Mouse (Mus musculus) intestine, postnatal 0 days (tissue): ENCODE results near the gene Ghrh. TPM values are rescaled to one million over a fixed set of nuclear protein-coding genes. Genes with fewer than 3 reads are reported as not detected.
A peak's percentile ranks its signal among the peaks of the same experiment; 100 is the strongest.

Source experiments
- ATAC-seq: fragments of 200-750 bp; cut with Nextera tagmentation; 2 replicates; pipeline ENCODE4 v1.8.0; 2017; ENCODE audit warnings: mild to moderate bottlenecking, moderate TSS enrichment, moderate library complexity
- H3K27ac ChIP-seq: fragments of 300-500 bp; sonication (generic); 2 replicates; pipeline ENCODE4 v1.5.1; 2014; ENCODE audit warnings: mild to moderate bottlenecking, low read depth, low read length, moderate library complexity
- H3K27me3 ChIP-seq: fragments of 300-500 bp; sonication (generic); replicated peaks from 2 replicates; pipeline ENCODE4 v1.6.1; 2014; ENCODE audit warnings: low read length, mixed read lengths; ENCODE audit not compliant: control insufficient read depth, insufficient read depth
- H3K36me3 ChIP-seq: fragments of 300-500 bp; sonication (generic); 2 replicates; pipeline ENCODE4 v1.6.1; 2014; ENCODE audit warnings: mild to moderate bottlenecking, moderate library complexity; ENCODE audit not compliant: control insufficient read depth, insufficient read depth
- H3K4me1 ChIP-seq: fragments of 300-500 bp; sonication (generic); replicated peaks from 2 replicates; pipeline ENCODE4 v1.6.1; 2014; ENCODE audit warnings: antibody characterized with exemption, low read length, mixed read lengths; ENCODE audit not compliant: control insufficient read depth, insufficient read depth
- H3K4me2 ChIP-seq: fragments of 300-500 bp; sonication (generic); replicated peaks from 2 replicates; pipeline ENCODE4 v1.6.1; 2014; ENCODE audit warnings: low read depth, mild to moderate bottlenecking, moderate library complexity
- H3K4me3 ChIP-seq: fragments of 300-500 bp; sonication (generic); 2 replicates; pipeline ENCODE4 v1.5.1; 2014; ENCODE audit warnings: low read depth, low read length
- H3K9ac ChIP-seq: fragments of 300-500 bp; sonication (generic); 2 replicates; pipeline ENCODE4 v1.6.1; 2014; ENCODE audit warnings: mild to moderate bottlenecking, low read depth, low read length
- H3K9me3 ChIP-seq: fragments of 300-500 bp; sonication (generic); 2 replicates; pipeline ENCODE4 v1.6.1; 2016; ENCODE audit warnings: mixed run types; ENCODE audit not compliant: control insufficient read depth
- CTCF ChIP-seq: sonication (generic); IDR thresholded peaks from 2 replicates; pipeline ENCODE4 v1.5.1; 2016; ENCODE audit warnings: low read depth, mild to moderate bottlenecking, control low read depth, antibody characterized with exemption, moderate library complexity
- WGBS: fragments of 180-500 bp; shearing (Covaris S2); extraction: QIAGEN DNeasy Blood & Tissue Kit; methylation state at CpG from one replicate; pipeline ENCODE4 v1.1.7; 2014; 5-methylcytosine and 5-hydroxymethylcytosine counted together
- polyA plus RNA-seq: library from polyadenylated mRNA; unstranded; fragments of >200 nt; fragmentation: Nextera tagmentation; extraction: Ambion mirVana; gene quantifications from 2 replicates; pipeline ENCODE4 v1.2.1, GENCODE M21; 2015

Ghrh gene
- polyA plus RNA-seq, 1 experiment from 2014 or later, result 0.26 TPM

- peak; percentile 85 for TF ChIP-seq CTCF
- Histone ChIP-seq H3K9me3 (no peaks in the 10 kb centered on the region), H3K4me2 (no peak overlapping the region), H3K27ac (no peak overlapping the region), H3K4me3 (no peak overlapping the region), H3K9ac (no peak overlapping the region), H3K27me3 (no peaks in the 10 kb centered on the region), H3K36me3 (peaks cover 84% of the 10 kb centered on the region), H3K4me1 (no peaks in the 10 kb centered on the region)
- ATAC-seq, result no peak
- WGBS, result 14% methylated on average over 2 of the region's 2 CpGs
Observed at GRCm38 (mm10) chr2:157292093-157292492, 55.2 kb downstream of the Ghrh start.

GRCm38 (mm10) chr2:157288996-157289395 lies 58.3 kb downstream of the Ghrh start:
- Histone ChIP-seq H3K9me3 (no peaks in the 10 kb centered on the region), H3K9ac (no peak overlapping the region), H3K4me3 (no peak overlapping the region), H3K4me2 (no peak overlapping the region), H3K36me3 (peaks cover 78% of the 10 kb centered on the region), H3K27me3 (no peaks in the 10 kb centered on the region), H3K27ac (no peak overlapping the region), H3K4me1 (no peaks in the 10 kb centered on the region)
- TF ChIP-seq CTCF, result no peak
- no peak for ATAC-seq
- 91% methylated on average over 5 of the region's 5 CpGs for WGBS

- no peak overlapping the region for H3K9ac ChIP-seq
- TF ChIP-seq CTCF, result peak; percentile 84
- H3K9me3 ChIP-seq, result no peaks in the 10 kb centered on the region
- no peaks in the 10 kb centered on the region for H3K4me1 ChIP-seq
- no peaks in the 10 kb centered on the region for H3K27me3 ChIP-seq
- ATAC-seq, result no peak
- no peak overlapping the region for H3K4me3 ChIP-seq
- H3K36me3 ChIP-seq, result peaks cover 79% of the 10 kb centered on the region
- 18% methylated on average over 3 of the region's 3 CpGs for WGBS
- no peak overlapping the region for H3K27ac ChIP-seq
- no peak overlapping the region for H3K4me2 ChIP-seq
Observed at GRCm38 (mm10) chr2:157287542-157287941, 59.8 kb downstream of the Ghrh start.

GRCm38 (mm10) chr2:157283321-157283720 lies 64.0 kb downstream of the Ghrh start:
- Histone ChIP-seq H3K4me3 (no peak overlapping the region), H3K36me3 (peaks cover 45% of the 10 kb centered on the region), H3K27ac (no peak overlapping the region), H3K4me2 (no peak overlapping the region), H3K9me3 (no peaks in the 10 kb centered on the region), H3K4me1 (peaks cover 7% of the 10 kb centered on the region; the same call in 1 of the 2 replicates), H3K9ac (no peak overlapping the region), H3K27me3 (no peaks in the 10 kb centered on the region)
- ATAC-seq, result no peak
- no peak for TF ChIP-seq CTCF
- 66% methylated on average over 6 of the region's 6 CpGs for WGBS

Other genes with a start within 250 kb of the Ghrh start
- 29.4 and 33.7 TPM in 2 replicates for gene Samhd1, start 212.2 kb downstream of the Ghrh start, polyA plus RNA-seq
- 9.3 and 9.7 TPM in 2 replicates for gene Rbl1, start 143.0 kb downstream of the Ghrh start, polyA plus RNA-seq
- 148 and 153 TPM in 2 replicates for gene Rpn2, start 68.5 kb downstream of the Ghrh start, polyA plus RNA-seq
- gene Mroh8, start 68.0 kb downstream of the Ghrh start, polyA plus RNA-seq, result 0.09 and 0.21 TPM in 2 replicates
- gene Manbal, start 20.1 kb upstream of the Ghrh start, polyA plus RNA-seq, result 60.9 and 66.5 TPM in 2 replicates
- gene Src, start 70.9 kb upstream of the Ghrh start, polyA plus RNA-seq, result 23.9 and 25.1 TPM in 2 replicates
- gene Nnat, start 212.6 kb upstream of the Ghrh start, polyA plus RNA-seq, result 98.2 and 111 TPM in 2 replicates
- gene Blcap, start 223.8 kb upstream of the Ghrh start, polyA plus RNA-seq, result 29.7 and 31.5 TPM in 2 replicates